Mouse (Mus musculus): ENCODE measurements around the gene Dusp19.

The Dusp19 gene

DNA sequence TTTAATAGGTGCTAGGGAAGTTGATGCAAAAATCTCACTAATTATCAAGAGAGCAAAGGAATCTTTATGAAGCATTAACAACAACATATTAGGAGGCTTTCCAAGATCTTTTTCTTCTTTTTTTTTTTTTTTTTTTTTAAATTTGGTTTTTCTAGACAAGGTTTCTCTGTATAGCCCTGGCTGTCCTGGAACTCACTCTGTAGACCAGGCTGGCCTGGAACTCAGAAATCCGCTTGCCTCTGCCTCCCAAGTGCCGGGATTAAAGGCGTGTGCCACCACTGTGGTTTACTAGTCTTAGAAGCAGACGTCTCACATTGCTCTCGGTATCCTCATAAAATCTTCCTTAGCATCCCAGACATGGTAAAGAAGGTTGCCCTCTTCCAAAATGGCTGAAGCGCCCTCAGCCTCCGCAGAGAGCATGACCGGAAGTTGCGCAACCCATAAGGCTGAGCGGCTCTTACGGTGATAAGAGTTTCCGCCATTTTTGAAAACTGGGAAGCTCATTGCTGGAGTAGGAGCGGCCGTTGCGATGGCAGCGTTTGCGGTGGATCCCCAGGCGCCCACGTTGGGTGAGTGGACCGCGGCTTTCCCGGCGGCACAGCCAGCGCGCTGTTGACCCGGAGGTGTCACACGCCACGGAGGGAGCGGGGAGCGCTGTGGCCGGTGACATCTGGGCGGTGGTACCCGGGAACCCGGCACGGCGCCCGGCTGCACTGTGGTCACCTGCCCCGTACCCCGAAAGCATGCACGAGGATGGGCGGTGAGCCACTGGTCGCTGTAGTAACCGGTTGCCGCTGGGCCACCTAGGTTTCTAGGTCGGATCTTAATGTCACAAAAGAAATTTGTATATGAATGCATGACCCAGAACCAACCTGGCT is 21.8 kb downstream of the Dusp19 start:
- peak; percentile 96 for DNase-seq

GRCm38 (mm10) chr2:80639398-80639797 is 22.6 kb downstream of the Dusp19 start:
- no peak for DNase-seq

GRCm38 (mm10) chr2:80639864-80640263 is 23.0 kb downstream of the Dusp19 start:
- DNase-seq: no peak

GRCm38 (mm10) chr2:80661414-80661813 is 44.6 kb downstream of the Dusp19 start:
- no peak for DNase-seq

- DNase-seq: no peak
These were observed 45.8 kb downstream of the Dusp19 start for GRCm38 (mm10) chr2:80662682-80663081.

- DNase-seq: no peak
These were observed 50.6 kb downstream of the Dusp19 start for GRCm38 (mm10) chr2:80667396-80667964.

GRCm38 (mm10) chr2:80669868-80670666 is 53.2 kb downstream of the Dusp19 start:
- DNase-seq: peak; percentile 2

GRCm38 (mm10) chr2:80678803-80679202 is 62.0 kb downstream of the Dusp19 start:
- no peak for DNase-seq
